7 mouse cellular contexts compared by ENCODE assay signal in genomic region chr16:16302369-16303137, GRCm38 (mm10). TPM values are rescaled to one million over a fixed set of nuclear protein-coding genes. Genes with fewer than 3 reads are reported as not detected.
DNase-seq lines count a peak whose midpoint lies in the region; ATAC-seq and TF ChIP-seq lines count a peak whose summit lies in the region.

Yars2 (plus strand) TSS chr16:16302965.

- WGBS in embryonic facial prominence, embryonic 12.5 days, result under 1% methylated on average over 50 of the region's 50 CpGs
- under 1% methylated on average over 50 of the region's 50 CpGs for WGBS in kidney, adult 2 months
- under 1% methylated on average over 50 of the region's 50 CpGs for WGBS in limb, embryonic 12.5 days
- under 1% methylated on average over 50 of the region's 50 CpGs for WGBS in midbrain, embryonic 15.5 days
- under 1% methylated on average over 50 of the region's 50 CpGs for WGBS in spleen, adult 2 months

- peak; percentile 68 for TF ChIP-seq POLR2A in kidney, adult 2 months (IDR thresholded peaks at IDR 0.05; ENCODE audit: low read depth, low read length)
- TF ChIP-seq POLR2A in spleen, adult 2 months (IDR thresholded peaks at IDR 0.05; ENCODE audit: low read depth, low read length), result peak; percentile 85

- H3K27me3 ChIP-seq in embryonic facial prominence, embryonic 12.5 days, result no peaks in the 10 kb centered on the region
- H3K27me3 ChIP-seq in kidney, adult 2 months (replicated peaks; ENCODE audit: control insufficient read depth, insufficient read depth, low read length), result no peaks in the 10 kb centered on the region
- no peaks in the 10 kb centered on the region for H3K27me3 ChIP-seq in limb, embryonic 12.5 days
- no peaks in the 10 kb centered on the region for H3K27me3 ChIP-seq in midbrain, embryonic 15.5 days (replicated peaks)
- H3K27me3 ChIP-seq in spleen, adult 2 months (ENCODE audit: control insufficient read depth, insufficient read depth, low read length), result no peaks in the 10 kb centered on the region

- peak within 1 kb of the TSS; percentile 72 for H3K4me2 ChIP-seq in embryonic facial prominence, embryonic 12.5 days (replicated peaks)
- H3K4me2 ChIP-seq in limb, embryonic 12.5 days, result peak within 1 kb of the TSS; percentile 70
- peak within 1 kb of the TSS; percentile 88 for H3K4me2 ChIP-seq in midbrain, embryonic 15.5 days

- peak; percentile 61 for TF ChIP-seq CTCF in kidney, adult 2 months (conservative IDR thresholded peaks at IDR 0.05; ENCODE audit: insufficient read depth, insufficient read length, low read depth, low read length)
- TF ChIP-seq CTCF in spleen, adult 2 months (IDR thresholded peaks at IDR 0.05; ENCODE audit: extremely low read depth, insufficient read depth, insufficient read length, insufficient replicate concordance), result peak; percentile 13; the same call in 1 of the 2 replicates

- peak within 1 kb of the TSS; percentile 90 for H3K4me3 ChIP-seq in embryonic facial prominence, embryonic 12.5 days
- peak within 1 kb of the TSS; percentile 71 for H3K4me3 ChIP-seq in kidney, adult 2 months (ENCODE audit: insufficient read depth, low read depth, low read length)
- H3K4me3 ChIP-seq in limb, embryonic 12.5 days (replicated peaks), result peak within 1 kb of the TSS; percentile 93
- peak within 1 kb of the TSS; percentile 85 for H3K4me3 ChIP-seq in midbrain, embryonic 15.5 days
- H3K4me3 ChIP-seq in spleen, adult 2 months (ENCODE audit: extremely low read depth, insufficient read depth, insufficient read length), result peak within 1 kb of the TSS; percentile 92

- peak within 1 kb of the TSS; percentile 95 for H3K27ac ChIP-seq in embryonic facial prominence, embryonic 12.5 days
- peak within 1 kb of the TSS; percentile 97 for H3K27ac ChIP-seq in kidney, adult 2 months (ENCODE audit: insufficient read depth, low read depth, low read length)
- peak within 1 kb of the TSS; percentile 96 for H3K27ac ChIP-seq in limb, embryonic 12.5 days
- peak within 1 kb of the TSS; percentile 90 for H3K27ac ChIP-seq in midbrain, embryonic 15.5 days
- H3K27ac ChIP-seq in spleen, adult 2 months (ENCODE audit: insufficient read depth, low read length), result peak within 1 kb of the TSS; percentile 81

- ATAC-seq in embryonic facial prominence, embryonic 12.5 days (ENCODE audit: insufficient number of reproducible peaks, insufficient read depth, low FRiP score, low TSS enrichment), result peak; percentile 99
- peak; percentile 99 for ATAC-seq in limb, embryonic 12.5 days (ENCODE audit: insufficient number of reproducible peaks, insufficient read depth, low FRiP score, low TSS enrichment, low read depth)
- peak; percentile 100 for ATAC-seq in midbrain, embryonic 15.5 days (replicated peaks)

- H3K36me3 ChIP-seq in embryonic facial prominence, embryonic 12.5 days, result peaks cover 11% of the 10 kb centered on the region
- no peaks in the 10 kb centered on the region; the same call in 1 of the 2 replicates for H3K36me3 ChIP-seq in kidney, adult 2 months (ENCODE audit: control insufficient read depth, insufficient read depth, low read length)
- peaks cover 13% of the 10 kb centered on the region for H3K36me3 ChIP-seq in limb, embryonic 12.5 days
- H3K36me3 ChIP-seq in midbrain, embryonic 15.5 days (replicated peaks), result peaks cover 10% of the 10 kb centered on the region; the same call in 1 of the 2 replicates
- peaks cover 8% of the 10 kb centered on the region for H3K36me3 ChIP-seq in spleen, adult 2 months (ENCODE audit: control insufficient read depth, insufficient read depth, low read length)

- H3K9me3 ChIP-seq in embryonic facial prominence, embryonic 12.5 days, result no peaks in the 10 kb centered on the region
- no peaks in the 10 kb centered on the region for H3K9me3 ChIP-seq in limb, embryonic 12.5 days
- no peaks in the 10 kb centered on the region for H3K9me3 ChIP-seq in midbrain, embryonic 15.5 days

- H3K9ac ChIP-seq in embryonic facial prominence, embryonic 12.5 days, result peak within 1 kb of the TSS; percentile 86
- peak within 1 kb of the TSS; percentile 85 for H3K9ac ChIP-seq in limb, embryonic 12.5 days (replicated peaks)
- H3K9ac ChIP-seq in midbrain, embryonic 15.5 days, result peak within 1 kb of the TSS; percentile 72

- H3K4me1 ChIP-seq in embryonic facial prominence, embryonic 12.5 days, result peaks cover 14% of the 10 kb centered on the region
- H3K4me1 ChIP-seq in kidney, adult 2 months (ENCODE audit: control insufficient read depth, insufficient read depth, low read length), result 0 out of 2 replicates have a peak, but pooled peaks cover 2% of the 10 kb centered on the region
- peaks cover 11% of the 10 kb centered on the region for H3K4me1 ChIP-seq in limb, embryonic 12.5 days (replicated peaks)
- H3K4me1 ChIP-seq in midbrain, embryonic 15.5 days, result peaks cover 20% of the 10 kb centered on the region
- peaks cover 5% of the 10 kb centered on the region for H3K4me1 ChIP-seq in spleen, adult 2 months (ENCODE audit: control insufficient read depth, insufficient read depth, insufficient read length)

- peak; percentile 93 for DNase-seq in adrenal gland, postnatal 25 days
- DNase-seq in heart, adult 18-20 months, result peak; percentile 93 to 95
- DNase-seq in kidney, adult 2 months, result peak; percentile 96
- peak; percentile 75 to 87 for DNase-seq in spleen, adult 2 months (ENCODE audit: low read depth in 1 of 2, low spot score in 2 of 2)

RNA-seq across cellular contexts. Expression of gene Yars2, which starts in this region (rescaled TPM):
- total RNA-seq in adrenal gland, postnatal 25 days (2021), result 29.0 and 30.6 TPM in 2 replicates
- 47.8 and 50.4 TPM in 2 replicates for polyA plus RNA-seq in embryonic facial prominence, embryonic 12.5 days (2016; fragmentation: Nextera tagmentation; extraction: Ambion mirVana)
- total RNA-seq in heart, adult 18-20 months (2021), result 10 to 100 TPM; 38.7 to 44.5 TPM
- polyA plus RNA-seq in kidney, adult 2 months (2012; rRNA removed), result 20.3 and 25.8 TPM in 2 replicates
- 46.6 and 46.7 TPM in 2 replicates for polyA plus RNA-seq in limb, embryonic 12.5 days (2016; fragmentation: Nextera tagmentation; extraction: Ambion mirVana)
- 23.5 and 26.4 TPM in 2 replicates for polyA plus RNA-seq in midbrain, embryonic 15.5 days (2015; fragmentation: Nextera tagmentation; extraction: Ambion mirVana)
- polyA plus RNA-seq in spleen, adult 2 months (2012; rRNA removed), result 13.1 and 18.8 TPM in 2 replicates

Comparison
In these comparisons a context has a peak if more than half of its experiments do, and no peak if none do; other contexts are left out.
1. Peak in every context shown above with its lines: DNase-seq, ATAC-seq, H3K4me3 ChIP-seq and H3K27ac ChIP-seq.